Mouse (Mus musculus): ENCODE measurements at regions not wholly inside any gene's neighbourhood (a gene's known extent, or its start where the extent isn't known, plus 50 kb on each side); places are given as distances from the start of the nearest gene placed in this dataset.

GRCm38 (mm10) chr13:79182630-79183412 is 983.3 kb upstream of the Nr2f1 start:
- H3K4me3 ChIP-seq, result no peak overlapping the region
- no peak overlapping the region for H3K4me2 ChIP-seq (replicated peaks)
- WGBS, result 86% methylated on average over 6 of the region's 6 CpGs
- H3K9me3 ChIP-seq, result no peaks in the 10 kb centered on the region
- no peaks in the 10 kb centered on the region for H3K27me3 ChIP-seq (replicated peaks)
- no peaks in the 10 kb centered on the region for H3K4me1 ChIP-seq
- no peak overlapping the region for H3K27ac ChIP-seq
- H3K9ac ChIP-seq, result no peak overlapping the region
- ATAC-seq (ENCODE audit: low FRiP score, low read depth), result no peak
- no peaks in the 10 kb centered on the region for H3K36me3 ChIP-seq

GRCm38 (mm10) chr13:79158757-79159156 is 959.2 kb upstream of the Nr2f1 start:
- no peak overlapping the region for H3K27ac ChIP-seq
- H3K4me3 ChIP-seq, result no peak overlapping the region
- no peaks in the 10 kb centered on the region for H3K9me3 ChIP-seq
- no peak overlapping the region for H3K9ac ChIP-seq
- WGBS, result 70% methylated on average over 3 of the region's 3 CpGs
- H3K4me1 ChIP-seq, result no peaks in the 10 kb centered on the region
- no peaks in the 10 kb centered on the region for H3K27me3 ChIP-seq (replicated peaks)
- H3K4me2 ChIP-seq (replicated peaks), result no peak overlapping the region
- ATAC-seq (ENCODE audit: low FRiP score, low read depth), result no peak
- no peaks in the 10 kb centered on the region for H3K36me3 ChIP-seq

- Histone ChIP-seq H3K9me3 (no peaks in the 10 kb centered on the region), H3K36me3 (no peaks in the 10 kb centered on the region), H3K4me1 (no peaks in the 10 kb centered on the region), H3K4me3 (no peak overlapping the region), H3K4me2 (replicated peaks) (no peak overlapping the region), H3K27ac (no peak overlapping the region), H3K9ac (no peak overlapping the region), H3K27me3 (replicated peaks) (no peaks in the 10 kb centered on the region)
- WGBS, result 63% methylated on average over 1 of the region's 1 CpGs
- ATAC-seq (ENCODE audit: low FRiP score, low read depth), result no peak
Observed at GRCm38 (mm10) chr13:79142903-79143302, 943.3 kb upstream of the Nr2f1 start.

- no peak overlapping the region for H3K9ac ChIP-seq
- no peak overlapping the region for H3K27ac ChIP-seq
- H3K36me3 ChIP-seq, result no peaks in the 10 kb centered on the region
- H3K9me3 ChIP-seq, result no peaks in the 10 kb centered on the region
- no peaks in the 10 kb centered on the region for H3K27me3 ChIP-seq (replicated peaks)
- WGBS, result 8% methylated on average over 5 of the region's 5 CpGs
- H3K4me3 ChIP-seq, result no peak overlapping the region
- 0 out of 2 replicates have a peak, but pooled peaks have one; percentile 48 for ATAC-seq (ENCODE audit: low FRiP score, low read depth)
- H3K4me2 ChIP-seq (replicated peaks), result no peak overlapping the region
- no peaks in the 10 kb centered on the region for H3K4me1 ChIP-seq
Observed at GRCm38 (mm10) chr13:79141362-79141966, 941.9 kb upstream of the Nr2f1 start.

- H3K9ac ChIP-seq, result no peak overlapping the region
- no peaks in the 10 kb centered on the region for H3K36me3 ChIP-seq
- WGBS, result 50% methylated on average over 2 of the region's 2 CpGs
- H3K4me3 ChIP-seq, result no peak overlapping the region
- no peak overlapping the region for H3K4me2 ChIP-seq (replicated peaks)
- H3K4me1 ChIP-seq, result no peaks in the 10 kb centered on the region
- no peak for ATAC-seq (ENCODE audit: low FRiP score, low read depth)
- H3K9me3 ChIP-seq, result no peaks in the 10 kb centered on the region
- H3K27ac ChIP-seq, result no peak overlapping the region
- H3K27me3 ChIP-seq (replicated peaks), result no peaks in the 10 kb centered on the region
Observed at GRCm38 (mm10) chr13:79138747-79139146, 939.2 kb upstream of the Nr2f1 start.

GRCm38 (mm10) chr13:79136726-79137125 is 937.2 kb upstream of the Nr2f1 start:
- peak; percentile 48; the same call in 1 of the 2 replicates for ATAC-seq (ENCODE audit: low FRiP score, low read depth)
- Histone ChIP-seq H3K36me3 (no peaks in the 10 kb centered on the region), H3K27me3 (replicated peaks) (no peaks in the 10 kb centered on the region), H3K27ac (no peak overlapping the region), H3K4me1 (no peaks in the 10 kb centered on the region), H3K9ac (no peak overlapping the region), H3K4me2 (replicated peaks) (no peak overlapping the region), H3K9me3 (no peaks in the 10 kb centered on the region), H3K4me3 (no peak overlapping the region)
- WGBS, result 19% methylated on average over 1 of the region's 1 CpGs
